Mouse (Mus musculus) layer of hippocampus, postnatal 14 days (tissue): Measurements from ENCODE around the gene BC028528. TPM values are rescaled to one million over a fixed set of nuclear protein-coding genes. Genes with fewer than 3 reads are reported as not detected.
A peak's percentile ranks its signal among the peaks of the same experiment; 100 is the strongest.
"Not testable (repeated sequence)": the region's sequence is repeated elsewhere in the genome, so short reads cannot be mapped to it uniquely, and the experiment has no call there.

ENCODE experiments used
- DNase-seq, 2 experiments: peaks; one replicate each; pipeline ENCODE4 v3.0.0; 2021 to 2022; ENCODE audit warnings: low spot score in 2 of 2, mixed read lengths in 1 of 2
- total RNA-seq, 2 experiments: library from RNA; stranded (reverse); gene quantifications; 2 replicates each; pipeline ENCODE4 v1.2.3; 2021

Gene BC028528
- total RNA-seq, 2 experiments from 2014 or later: 6.4 to 9.6 TPM

DNA sequence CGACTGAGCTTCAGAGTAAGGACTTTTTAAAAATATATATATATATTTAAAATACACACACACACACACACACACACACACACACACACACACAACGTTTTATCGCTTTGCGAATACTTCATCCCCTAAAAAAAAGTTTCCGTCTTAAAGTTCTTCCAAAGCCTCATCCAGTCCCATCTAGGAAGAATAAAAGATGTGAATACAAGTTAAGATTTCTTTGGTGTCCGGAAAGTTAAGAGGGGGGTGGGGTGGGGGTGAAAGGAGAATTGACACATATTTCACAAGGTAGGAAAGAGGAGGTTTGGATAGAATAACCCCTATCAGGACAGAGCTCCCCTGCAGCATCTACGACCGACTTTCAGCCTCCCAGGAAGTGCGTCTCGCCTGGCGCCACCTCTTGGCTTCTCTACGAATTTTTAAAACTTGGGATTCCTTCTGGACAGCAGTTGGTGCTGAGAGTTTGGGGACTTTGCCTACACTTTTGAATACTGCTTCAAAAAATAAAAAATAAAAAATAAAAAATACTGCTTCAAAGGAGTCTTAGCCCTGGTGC is 14.2 kb upstream of the BC028528 start:
- DNase-seq: no peak

GRCm38 (mm10) chr3:95905146-95905939 is 13.5 kb upstream of the BC028528 start:
- no peak for DNase-seq

- no peak for DNase-seq
Observed at GRCm38 (mm10) chr3:95904568-95904967, 12.8 kb upstream of the BC028528 start, which contains the start of gene Car14. Car14 (minus strand) TSS chr3:95904691.

DNA sequence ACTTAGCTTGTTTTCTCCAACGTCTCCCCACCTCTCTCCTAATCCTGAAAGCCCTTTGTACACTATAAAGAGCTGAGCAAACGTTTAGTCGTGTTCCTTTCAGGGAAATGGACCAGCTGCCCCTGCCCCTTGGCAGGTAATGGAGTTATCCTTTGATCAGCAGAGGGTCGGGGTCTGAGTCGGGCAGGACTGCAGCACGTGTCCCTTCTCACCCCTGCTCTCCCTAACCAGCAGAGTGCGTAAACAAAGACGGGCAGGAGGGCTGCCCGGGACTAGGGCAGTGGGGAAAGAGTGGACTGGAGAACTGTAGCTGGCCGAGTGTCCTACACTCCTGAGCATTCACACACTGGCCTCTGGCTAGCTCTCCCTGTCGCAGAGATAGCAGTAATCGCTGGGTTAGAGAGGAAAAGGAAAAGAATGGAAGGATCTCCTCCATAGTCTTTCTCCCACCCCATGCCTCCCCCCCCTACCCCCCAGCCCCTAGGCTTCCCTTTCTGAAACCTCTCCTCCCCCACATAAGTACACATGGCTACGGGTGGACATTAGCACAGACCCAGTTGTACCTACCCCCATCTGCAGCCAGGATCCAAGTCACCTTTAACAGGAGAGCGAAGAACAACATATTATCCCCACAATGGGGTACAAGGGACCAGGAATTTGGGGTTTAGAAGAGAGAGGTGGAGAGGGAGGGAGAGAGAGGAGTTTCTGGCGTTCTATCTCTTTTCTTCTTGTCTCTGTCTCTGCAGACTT is 12.1 kb upstream of the BC028528 start:
- no peak for DNase-seq

DNA sequence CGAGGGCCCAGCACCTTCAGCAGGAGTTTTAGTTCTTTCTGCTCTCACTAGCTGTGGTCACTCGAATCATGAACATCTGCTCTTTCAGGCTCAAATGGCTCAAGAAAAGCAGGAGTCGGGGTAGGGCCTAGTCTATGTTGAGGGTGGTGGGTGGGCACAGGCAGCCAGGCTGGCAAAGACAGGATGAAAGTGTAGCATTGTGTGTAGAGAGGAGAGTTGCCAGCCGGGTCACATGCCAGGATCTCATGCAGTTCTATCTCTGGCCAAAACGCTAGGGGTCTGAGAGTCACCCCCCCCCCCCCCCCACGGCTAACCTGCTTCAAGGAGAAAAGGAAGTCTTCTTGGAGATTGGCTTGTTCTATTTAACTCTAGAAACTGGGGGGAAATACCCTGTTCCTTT is 10.8 kb upstream of the BC028528 start:
- DNase-seq: no peak

DNA sequence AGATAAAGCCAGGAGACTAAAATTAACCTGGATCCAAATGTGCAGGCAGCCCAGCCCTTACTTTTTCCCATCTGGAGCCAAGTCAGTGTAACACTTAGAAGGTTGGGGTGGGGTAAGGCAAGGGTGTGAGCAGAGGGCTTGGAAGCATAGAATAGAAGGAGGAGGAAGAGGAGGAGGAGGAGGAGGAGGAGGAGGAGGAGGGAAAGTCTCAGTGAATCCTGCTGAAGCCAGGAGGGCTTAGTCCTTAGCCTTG is 10.5 kb upstream of the BC028528 start:
- DNase-seq: no peak

- DNase-seq: no peak
Observed at GRCm38 (mm10) chr3:95901616-95902372, 10.0 kb upstream of the BC028528 start.

DNA sequence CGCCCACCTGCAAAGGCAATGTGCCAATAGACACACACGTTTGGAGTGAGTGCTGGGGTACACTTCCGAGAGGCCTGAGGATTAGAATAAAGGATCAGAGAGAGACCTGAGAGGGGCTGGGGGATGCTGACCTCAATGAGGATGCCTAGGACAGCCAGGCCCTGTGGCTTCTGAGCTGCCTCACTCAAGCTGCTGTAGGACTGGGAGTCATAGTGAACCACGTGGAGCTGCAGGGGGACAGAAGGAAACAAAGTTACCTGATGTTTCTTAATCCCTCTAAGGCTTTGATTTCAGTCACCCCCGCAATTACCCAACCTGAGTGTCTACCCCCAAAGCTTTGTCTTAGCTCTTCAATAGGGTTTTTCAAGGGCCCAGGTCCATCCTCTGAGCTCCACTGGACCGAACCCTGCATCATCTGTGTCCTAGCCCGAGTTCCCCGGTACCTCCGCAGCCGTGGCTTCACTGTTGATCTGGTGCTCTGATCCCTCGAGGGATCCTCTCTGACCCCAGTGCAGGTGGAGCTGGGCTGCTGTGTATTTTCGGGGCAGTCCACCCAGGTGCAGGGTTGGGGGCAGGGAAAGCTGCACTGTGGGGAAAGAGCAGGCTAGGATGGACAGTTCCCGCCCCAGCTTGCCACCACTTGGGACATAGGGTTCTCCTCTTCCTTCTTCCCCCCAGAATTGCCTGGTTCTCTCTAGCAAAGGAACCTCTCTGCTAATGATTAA is 8.2 kb upstream of the BC028528 start:
- no peak for DNase-seq

- not testable (repeated sequence) for DNase-seq
Observed at GRCm38 (mm10) chr3:95895501-95895900, 3.7 kb upstream of the BC028528 start.

DNA sequence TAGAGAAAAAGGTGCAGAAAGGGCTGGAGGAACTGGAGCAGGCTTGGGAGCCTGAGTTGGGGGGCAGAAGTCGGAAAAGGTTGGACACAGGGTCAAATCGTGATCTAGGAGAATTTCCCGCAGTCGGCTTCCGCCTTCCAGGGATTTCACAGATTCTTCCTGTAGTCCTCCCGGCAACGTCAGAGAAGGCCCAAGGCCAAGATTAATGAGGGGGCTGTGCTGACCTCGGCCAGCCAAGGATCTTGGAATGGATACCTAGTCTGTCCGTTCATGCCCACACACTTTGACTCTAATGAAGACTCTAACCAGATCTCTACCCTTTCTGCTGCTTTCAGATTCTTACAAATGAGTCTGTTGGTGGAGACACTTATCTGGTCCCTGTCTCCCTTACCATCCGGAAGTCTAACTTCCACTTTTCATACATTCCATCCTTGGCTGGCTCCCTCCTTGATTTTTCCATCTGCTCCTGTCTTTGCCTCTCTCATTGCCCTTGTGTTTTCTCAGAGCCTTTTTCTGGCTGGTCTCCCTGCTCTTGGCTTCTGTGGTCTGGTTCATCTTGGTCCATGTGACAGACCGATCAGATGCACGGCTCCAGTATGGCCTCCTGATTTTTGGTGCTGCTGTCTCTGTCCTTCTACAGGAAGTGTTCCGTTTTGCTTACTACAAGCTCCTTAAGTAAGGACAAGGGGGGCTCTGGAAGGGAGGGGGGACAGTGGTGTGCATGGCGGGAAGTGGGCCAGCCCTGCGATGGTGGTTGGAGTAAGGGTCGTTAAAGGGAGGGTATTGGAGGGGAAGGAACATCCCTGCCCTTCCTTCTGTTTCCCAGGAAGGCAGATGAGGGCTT is 2.7 kb upstream of the BC028528 start:
- DNase-seq: peak; percentile 46 to 58

GRCm38 (mm10) chr3:95893606-95894316 is 2.0 kb upstream of the BC028528 start, which contains the start of gene Aph1a:
Aph1a (plus strand) TSS chr3:95893969.
- DNase-seq: peak; percentile 91 to 97

DNA sequence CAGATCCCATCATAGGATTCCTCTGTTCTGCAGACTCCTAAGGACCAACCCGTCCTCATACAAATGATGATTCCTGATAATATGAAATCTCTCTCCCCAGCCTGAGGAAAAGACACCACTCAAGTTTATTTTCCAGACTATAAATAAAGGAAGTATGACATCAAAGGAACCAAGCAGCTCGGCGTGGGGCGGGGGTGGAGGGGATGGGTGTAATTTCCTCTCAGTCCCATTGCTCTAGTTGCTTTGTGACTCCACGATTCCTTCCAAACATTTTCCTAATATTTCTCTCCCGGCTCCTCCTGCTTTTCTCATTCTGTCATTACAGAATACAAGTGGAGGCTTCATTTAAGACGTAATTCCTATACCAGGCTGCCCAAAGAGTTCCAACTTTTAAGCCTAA is 1.3 kb upstream of the BC028528 start:
- no peak for DNase-seq

GRCm38 (mm10) chr3:95892066-95893052 is 554 bp upstream of the BC028528 start:
- no peak for DNase-seq

DNA sequence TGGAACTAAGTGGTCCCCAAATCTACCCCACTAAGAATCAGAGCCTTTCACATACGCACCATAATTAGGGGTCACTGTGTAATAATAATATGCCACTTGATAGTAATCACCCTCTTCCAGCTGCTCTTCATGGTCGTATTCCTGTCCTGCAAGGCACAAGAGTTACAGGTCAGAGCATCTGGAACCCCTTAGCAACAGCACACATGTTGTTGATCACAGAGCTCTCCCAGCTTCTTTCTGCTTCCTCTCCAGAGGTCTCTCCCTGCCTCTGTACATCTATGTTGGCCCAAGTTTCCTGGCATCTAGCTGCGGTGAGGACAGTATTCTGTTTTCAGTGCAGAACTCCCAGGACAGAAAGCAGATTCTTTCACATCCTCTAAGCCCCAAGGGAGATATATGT is 2.1 kb downstream of the BC028528 start:
- no peak for DNase-seq

DNA sequence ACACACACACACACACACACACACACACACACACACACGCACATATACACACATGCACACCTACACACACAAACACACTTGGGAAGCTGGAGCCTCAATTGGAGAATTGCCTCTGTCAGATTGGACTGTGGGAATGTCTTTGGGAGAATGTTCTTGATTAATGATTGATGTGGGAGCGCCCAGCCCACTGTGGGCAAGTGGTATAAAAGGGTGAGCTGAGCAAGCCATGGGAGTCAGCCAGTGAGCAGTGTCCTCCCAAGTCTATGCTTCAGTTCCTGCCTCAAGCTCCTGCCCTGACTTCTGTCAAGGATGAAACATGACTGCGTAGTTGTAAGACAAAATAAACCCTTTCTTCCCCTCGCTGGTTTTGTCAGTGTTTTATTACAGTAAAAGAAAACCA is 4.2 kb downstream of the BC028528 start:
- no peak for DNase-seq

DNA sequence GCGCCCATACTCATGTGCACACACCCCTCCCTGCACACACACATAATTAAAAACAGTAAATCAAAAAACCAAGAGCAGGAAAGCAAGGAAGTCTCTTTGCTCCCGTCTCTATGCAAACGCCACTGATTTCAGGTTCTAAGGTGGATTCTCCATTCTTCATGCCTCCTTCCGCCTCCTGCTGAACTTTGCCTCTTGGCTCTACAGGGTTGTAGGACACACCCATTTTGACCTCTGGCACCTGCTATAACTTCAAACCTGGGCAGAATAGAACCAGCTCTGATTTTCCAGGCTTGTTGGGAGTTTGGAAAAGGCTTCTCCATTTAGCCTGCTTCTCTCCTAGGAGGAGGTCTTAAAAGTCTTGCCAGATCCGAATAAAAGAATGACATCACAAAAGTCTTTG is 7.4 kb downstream of the BC028528 start:
- DNase-seq: no peak

- peak; percentile 55 to 82 for DNase-seq
Observed at GRCm38 (mm10) chr3:95882816-95883425, 8.9 kb downstream of the BC028528 start.
